Mouse (Mus musculus): ENCODE results near the gene Thrap3. TPM values are rescaled to one million over a fixed set of nuclear protein-coding genes. Genes with fewer than 3 reads are reported as not detected.
A peak's percentile ranks its signal among the peaks of the same experiment; 100 is the strongest.

The Thrap3 gene
- polyA plus RNA-seq, 1 experiment from 2014 or later: 202 TPM

DNA sequence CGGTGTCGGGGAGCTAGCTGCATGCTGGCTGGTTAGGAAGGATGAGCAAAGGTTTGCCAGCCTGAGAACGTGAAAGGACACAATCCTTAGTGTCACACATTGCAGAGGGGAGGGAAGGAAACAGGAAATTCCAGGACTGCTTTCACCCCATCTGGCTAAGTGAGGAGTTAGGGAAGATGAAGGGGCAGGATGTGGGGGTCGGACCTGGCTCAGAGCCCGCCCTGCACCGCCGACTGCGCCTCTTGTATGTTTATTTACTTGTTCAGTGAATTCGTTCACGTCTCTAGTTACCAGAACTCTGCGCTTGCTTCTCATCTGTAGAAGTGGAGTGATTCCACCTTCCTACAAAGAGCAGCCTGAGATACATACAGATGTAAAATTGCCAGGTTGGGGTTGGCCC lies 72.1 kb downstream of the Thrap3 start:
- Histone ChIP-seq H3K4me2 (replicated peaks) (peak overlapping the region; percentile 24; the same call in 1 of the 2 replicates), H3K9ac (no peak overlapping the region), H3K27ac (peak overlapping the region; percentile 75), H3K9me3 (no peaks in the 10 kb centered on the region), H3K36me3 (peaks cover 26% of the 10 kb centered on the region), H3K4me1 (replicated peaks) (peaks cover 37% of the 10 kb centered on the region), H3K4me3 (replicated peaks) (no peak overlapping the region), H3K27me3 (replicated peaks) (no peaks in the 10 kb centered on the region)
- WGBS: 35% methylated on average over 11 of the region's 11 CpGs
- ATAC-seq: peak; percentile 68

DNA sequence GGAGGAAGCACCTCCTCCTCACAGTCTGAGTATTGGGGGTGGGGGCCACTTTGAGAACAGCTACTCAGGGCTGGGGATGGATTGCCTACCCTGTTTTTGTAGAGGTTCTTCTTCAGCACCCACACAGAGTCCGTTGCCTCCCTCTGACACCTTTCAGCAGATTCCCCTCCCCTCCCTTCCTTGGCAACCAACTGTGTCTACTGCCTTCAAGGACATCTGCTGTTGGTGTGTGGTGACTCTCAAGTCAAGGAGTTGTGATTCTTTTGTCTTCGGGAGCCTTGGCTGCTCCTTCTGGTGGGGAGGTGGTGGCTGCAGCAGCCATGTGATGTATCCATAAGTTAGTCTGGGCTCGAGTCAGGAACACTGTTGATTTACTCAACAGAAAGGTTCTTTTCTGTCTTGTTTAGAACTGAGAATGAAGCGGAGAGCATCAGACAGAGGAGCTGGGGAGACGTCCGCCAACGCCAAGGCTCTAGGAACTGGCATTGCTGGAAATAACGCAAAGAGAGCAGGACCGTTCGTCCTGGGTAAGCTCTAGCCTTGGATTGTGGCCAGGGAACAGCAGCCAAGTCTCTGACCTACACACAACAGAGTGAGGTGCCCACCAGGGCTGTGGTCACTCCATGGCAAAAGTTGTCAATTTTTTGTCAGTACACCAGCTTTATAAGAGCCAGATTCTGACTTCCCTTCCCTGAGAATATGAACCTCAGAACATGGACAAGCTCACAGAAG lies 79.1 kb downstream of the Thrap3 start:
- no peak for ATAC-seq
- peaks cover 19% of the 10 kb centered on the region for H3K36me3 ChIP-seq
- H3K4me2 ChIP-seq (replicated peaks): no peak overlapping the region
- no peaks in the 10 kb centered on the region for H3K9me3 ChIP-seq
- H3K27ac ChIP-seq: no peak overlapping the region
- H3K4me1 ChIP-seq (replicated peaks): no peaks in the 10 kb centered on the region
- no peaks in the 10 kb centered on the region for H3K27me3 ChIP-seq (replicated peaks)
- no peak overlapping the region for H3K9ac ChIP-seq
- no peak overlapping the region for H3K4me3 ChIP-seq (replicated peaks)
- WGBS: 85% methylated on average over 10 of the region's 10 CpGs

GRCm38 (mm10) chr4:126120506-126120905 lies 82.1 kb downstream of the Thrap3 start:
- Histone ChIP-seq H3K4me3 (replicated peaks) (no peak overlapping the region), H3K4me2 (replicated peaks) (no peak overlapping the region), H3K9me3 (no peaks in the 10 kb centered on the region), H3K36me3 (peaks cover 9% of the 10 kb centered on the region), H3K4me1 (replicated peaks) (no peaks in the 10 kb centered on the region), H3K9ac (no peak overlapping the region), H3K27me3 (replicated peaks) (no peaks in the 10 kb centered on the region), H3K27ac (no peak overlapping the region)
- 93% methylated on average over 2 of the region's 2 CpGs for WGBS
- no peak for ATAC-seq

DNA sequence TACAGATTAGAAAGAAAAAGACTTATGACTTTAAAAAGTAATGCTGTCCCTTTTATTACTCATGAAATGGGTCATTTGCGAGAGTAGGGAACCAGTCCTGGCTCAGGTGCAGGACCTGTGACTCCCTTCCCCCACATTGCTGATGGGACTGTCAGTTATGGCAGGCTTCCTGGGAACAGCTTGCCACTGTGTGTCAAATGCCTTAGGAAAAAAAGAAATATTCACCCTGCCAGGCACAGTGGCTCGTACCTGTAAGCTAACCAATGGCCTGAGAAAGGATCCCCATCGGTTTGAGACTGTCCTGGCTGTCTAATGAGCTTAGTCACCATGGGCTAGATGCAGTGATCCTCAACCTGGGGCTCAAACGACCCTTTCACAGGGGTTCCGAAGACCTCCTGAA lies 82.5 kb downstream of the Thrap3 start:
- ATAC-seq: no peak
- Histone ChIP-seq H3K27me3 (replicated peaks) (no peaks in the 10 kb centered on the region), H3K27ac (no peak overlapping the region), H3K9ac (no peak overlapping the region), H3K4me2 (replicated peaks) (no peak overlapping the region), H3K36me3 (peaks cover 7% of the 10 kb centered on the region; the same call in 1 of the 2 replicates), H3K4me1 (replicated peaks) (no peaks in the 10 kb centered on the region), H3K4me3 (replicated peaks) (no peak overlapping the region), H3K9me3 (no peaks in the 10 kb centered on the region)
- WGBS: 92% methylated on average over 5 of the region's 5 CpGs

DNA sequence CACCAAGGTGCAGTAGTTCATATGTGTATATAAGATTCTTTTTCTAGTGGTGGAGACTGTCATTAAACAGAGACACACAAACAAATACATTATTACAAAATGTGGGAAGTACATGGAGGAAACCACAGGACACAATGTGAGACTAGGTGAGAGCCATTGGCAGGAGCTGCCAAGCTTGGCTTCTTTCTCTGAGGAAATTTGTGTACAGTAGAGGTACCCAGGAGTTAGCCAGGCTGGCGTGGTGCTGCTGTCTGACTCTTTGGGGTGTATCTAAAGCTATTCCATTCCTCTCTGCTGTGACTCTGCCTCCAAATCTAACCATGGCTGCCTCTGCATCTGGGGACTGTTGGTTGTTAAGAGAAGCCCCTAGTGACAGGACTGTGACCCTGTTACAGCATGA lies 83.5 kb downstream of the Thrap3 start:
- no peaks in the 10 kb centered on the region for H3K27me3 ChIP-seq (replicated peaks)
- no peaks in the 10 kb centered on the region for H3K9me3 ChIP-seq
- no peak for ATAC-seq
- 0 out of 2 replicates have a peak, but pooled peaks cover 4% of the 10 kb centered on the region for H3K36me3 ChIP-seq
- WGBS: 83% methylated on average over 1 of the region's 1 CpGs
- no peak overlapping the region for H3K4me2 ChIP-seq (replicated peaks)
- H3K9ac ChIP-seq: no peak overlapping the region
- no peak overlapping the region for H3K27ac ChIP-seq
- no peak overlapping the region for H3K4me3 ChIP-seq (replicated peaks)
- H3K4me1 ChIP-seq (replicated peaks): peaks cover 3% of the 10 kb centered on the region; the same call in 1 of the 2 replicates

DNA sequence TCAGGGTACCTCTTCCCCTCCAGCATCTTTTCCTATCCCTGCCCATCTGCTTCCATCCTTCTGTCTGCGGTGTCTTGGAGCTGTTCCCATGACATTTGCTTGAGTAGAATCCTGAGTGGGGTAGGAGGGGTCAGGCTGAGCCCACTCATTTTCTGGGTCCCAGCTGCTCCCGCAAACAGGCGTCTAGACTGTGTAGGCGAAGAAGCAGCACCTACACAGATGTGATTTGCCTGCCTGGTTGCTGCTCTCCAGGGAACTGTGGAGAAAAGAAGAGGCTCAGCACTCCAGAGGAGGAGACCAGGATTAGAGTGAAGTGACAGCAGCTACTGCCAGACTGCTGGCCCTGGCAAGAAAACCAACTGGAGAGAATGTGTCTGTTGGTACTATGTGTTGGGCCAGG lies 83.9 kb downstream of the Thrap3 start:
- Histone ChIP-seq H3K4me2 (replicated peaks) (no peak overlapping the region), H3K27me3 (replicated peaks) (no peaks in the 10 kb centered on the region), H3K4me1 (replicated peaks) (peaks cover 7% of the 10 kb centered on the region), H3K36me3 (0 out of 2 replicates have a peak, but pooled peaks cover 4% of the 10 kb centered on the region), H3K9me3 (no peaks in the 10 kb centered on the region), H3K4me3 (replicated peaks) (no peak overlapping the region), H3K9ac (no peak overlapping the region), H3K27ac (no peak overlapping the region)
- no peak for ATAC-seq
- WGBS: 83% methylated on average over 4 of the region's 4 CpGs

DNA sequence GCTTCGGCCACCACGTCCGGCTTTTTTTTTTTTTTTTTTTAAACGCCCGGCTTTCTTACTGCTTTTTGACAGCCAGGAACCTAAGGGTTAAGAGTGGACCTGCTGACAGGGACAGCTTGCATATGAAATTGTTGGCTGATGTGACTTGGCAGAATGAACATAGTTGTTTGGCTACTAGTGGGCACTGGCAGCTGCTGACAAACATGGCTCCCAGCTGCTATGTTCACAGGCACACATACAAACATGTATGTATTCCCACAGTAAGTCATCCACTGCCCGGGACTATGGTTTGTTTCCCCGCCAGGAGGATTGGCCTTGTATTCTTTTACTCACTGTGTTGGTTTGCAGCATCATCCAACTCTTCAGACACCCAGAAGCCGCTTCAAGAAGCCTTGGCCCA lies 85.4 kb downstream of the Thrap3 start:
- Histone ChIP-seq H3K27me3 (replicated peaks) (no peaks in the 10 kb centered on the region), H3K4me3 (replicated peaks) (no peak overlapping the region), H3K9me3 (no peaks in the 10 kb centered on the region), H3K9ac (no peak overlapping the region), H3K36me3 (0 out of 2 replicates have a peak, but pooled peaks cover 4% of the 10 kb centered on the region), H3K4me1 (replicated peaks) (peaks cover 7% of the 10 kb centered on the region), H3K4me2 (replicated peaks) (no peak overlapping the region), H3K27ac (no peak overlapping the region)
- 82% methylated on average over 8 of the region's 8 CpGs for WGBS
- ATAC-seq: no peak

DNA sequence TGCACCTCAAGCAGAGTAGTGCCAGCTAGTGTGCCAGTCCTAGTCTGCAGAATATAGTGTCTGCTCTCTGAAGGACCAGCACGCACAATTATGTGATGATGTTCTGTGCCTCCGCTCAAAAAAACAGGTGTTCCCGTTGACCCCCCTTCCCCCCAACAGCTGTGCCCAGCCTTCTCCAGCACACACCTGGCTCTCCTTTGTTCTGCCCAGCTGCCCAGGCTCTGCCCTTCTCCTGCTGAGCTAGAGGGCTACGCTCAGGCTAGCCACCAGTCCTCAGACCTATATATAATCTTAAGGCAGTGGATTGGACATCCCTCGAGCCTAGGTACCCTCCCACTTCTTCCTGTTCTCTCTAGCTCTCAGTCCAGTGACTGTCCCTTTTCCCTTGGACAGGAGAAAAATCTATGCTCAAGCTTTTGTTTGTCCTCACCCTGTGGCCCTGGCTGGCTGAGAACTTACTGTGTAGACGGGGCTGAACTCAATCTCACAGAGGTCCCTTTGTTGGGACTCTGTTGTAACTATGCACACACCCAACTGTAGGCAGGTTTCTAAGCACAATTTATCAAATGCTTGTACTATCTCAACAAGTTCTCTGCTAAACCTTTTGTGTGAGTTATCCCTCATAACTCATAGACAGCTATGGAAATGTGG lies 86.6 kb downstream of the Thrap3 start:
- no peak for ATAC-seq
- Histone ChIP-seq H3K9me3 (no peaks in the 10 kb centered on the region), H3K4me3 (replicated peaks) (no peak overlapping the region), H3K4me2 (replicated peaks) (no peak overlapping the region), H3K4me1 (replicated peaks) (peaks cover 10% of the 10 kb centered on the region), H3K9ac (no peak overlapping the region), H3K36me3 (no peaks in the 10 kb centered on the region), H3K27me3 (replicated peaks) (no peaks in the 10 kb centered on the region), H3K27ac (no peak overlapping the region)
- 69% methylated on average over 6 of the region's 6 CpGs for WGBS

- 87% methylated on average over 9 of the region's 9 CpGs for WGBS
- Histone ChIP-seq H3K4me2 (replicated peaks) (no peak overlapping the region), H3K9ac (no peak overlapping the region), H3K4me3 (replicated peaks) (no peak overlapping the region), H3K27ac (no peak overlapping the region), H3K9me3 (no peaks in the 10 kb centered on the region), H3K4me1 (replicated peaks) (peaks cover 16% of the 10 kb centered on the region), H3K27me3 (replicated peaks) (no peaks in the 10 kb centered on the region), H3K36me3 (no peaks in the 10 kb centered on the region)
- no peak for ATAC-seq
These were observed 87.1 kb downstream of the Thrap3 start for GRCm38 (mm10) chr4:126115411-126115810.

Other genes starting within 250 kb of the Thrap3 start
- 0.85 and 1.1 TPM in 2 replicates for gene Csf3r, start 178.2 kb downstream of the Thrap3 start, polyA plus RNA-seq (2015; fragmentation: Nextera tagmentation; extraction: Ambion mirVana)
- 142 and 166 TPM in 2 replicates for gene Mrps15, start 155.8 kb downstream of the Thrap3 start, polyA plus RNA-seq (2015; fragmentation: Nextera tagmentation; extraction: Ambion mirVana)
- gene Oscp1, start 144.2 kb downstream of the Thrap3 start, polyA plus RNA-seq (2015; fragmentation: Nextera tagmentation; extraction: Ambion mirVana): 8.9 and 11.0 TPM in 2 replicates
- gene Lsm10, start 106.1 kb downstream of the Thrap3 start, polyA plus RNA-seq (2015; fragmentation: Nextera tagmentation; extraction: Ambion mirVana): 55.3 TPM in 2 replicates
- gene Stk40, start 98.8 kb downstream of the Thrap3 start, polyA plus RNA-seq (2015; fragmentation: Nextera tagmentation; extraction: Ambion mirVana): 29.5 and 32.1 TPM in 2 replicates
- gene Eva1b, start 55.0 kb downstream of the Thrap3 start, polyA plus RNA-seq (2015; fragmentation: Nextera tagmentation; extraction: Ambion mirVana): 41.8 and 44.6 TPM in 2 replicates
- 12.8 and 12.9 TPM in 2 replicates for gene Sh3d21, start 39.3 kb downstream of the Thrap3 start, polyA plus RNA-seq (2015; fragmentation: Nextera tagmentation; extraction: Ambion mirVana)
- 26.7 and 27.6 TPM in 2 replicates for gene Map7d1, start 53.6 kb upstream of the Thrap3 start, polyA plus RNA-seq (2015; fragmentation: Nextera tagmentation; extraction: Ambion mirVana)
- 94.2 and 99.7 TPM in 2 replicates for gene Trappc3, start 59.6 kb upstream of the Thrap3 start, polyA plus RNA-seq (2015; fragmentation: Nextera tagmentation; extraction: Ambion mirVana)
- 7.1 and 8.2 TPM in 2 replicates for gene Col8a2, start 84.0 kb upstream of the Thrap3 start, polyA plus RNA-seq (2015; fragmentation: Nextera tagmentation; extraction: Ambion mirVana)
- 55.4 and 60.7 TPM in 2 replicates for gene Adprhl2, start 118.9 kb upstream of the Thrap3 start, polyA plus RNA-seq (2015; fragmentation: Nextera tagmentation; extraction: Ambion mirVana)
- gene Tekt2, start 122.9 kb upstream of the Thrap3 start, polyA plus RNA-seq (2015; fragmentation: Nextera tagmentation; extraction: Ambion mirVana): 7.1 and 7.4 TPM in 2 replicates
- 10.3 and 10.4 TPM in 2 replicates for gene Ago3, start 226.8 kb upstream of the Thrap3 start, polyA plus RNA-seq (2015; fragmentation: Nextera tagmentation; extraction: Ambion mirVana)